Mouse (Mus musculus) thymus, postnatal 4 days (tissue): Measurements from ENCODE around the gene Arhgap27.
"Not testable (repeated sequence)": the region's sequence is repeated elsewhere in the genome, so short reads cannot be mapped to it uniquely, and the experiment has no call there.

Experiments
- DNase-seq: peaks from one replicate; pipeline ENCODE4 v3.0.0; 2021

The Arhgap27 gene

GRCm38 (mm10) chr11:103292152-103292889 lies 71.2 kb downstream of the Arhgap27 start:
- DNase-seq, result no peak

DNA sequence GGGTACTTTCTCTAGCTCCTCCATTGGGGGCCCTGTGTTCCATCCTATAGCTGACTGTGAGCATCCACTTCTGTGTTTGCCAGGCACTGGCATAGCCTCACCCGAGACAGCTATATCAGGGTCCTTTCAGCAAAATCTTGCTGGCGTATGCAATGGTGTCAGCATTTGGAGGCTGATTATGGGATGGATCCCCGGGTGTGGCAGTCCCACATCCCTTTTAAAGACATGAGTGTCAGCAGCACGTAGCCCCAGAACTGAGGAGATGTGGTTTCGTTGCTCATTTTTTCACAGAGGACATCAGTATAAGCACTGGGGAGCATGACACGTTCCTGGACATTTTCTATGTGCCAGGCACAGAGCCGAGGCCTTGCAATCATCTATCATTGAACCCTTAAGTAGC lies 72.7 kb downstream of the Arhgap27 start:
- not testable (repeated sequence) for DNase-seq

DNA sequence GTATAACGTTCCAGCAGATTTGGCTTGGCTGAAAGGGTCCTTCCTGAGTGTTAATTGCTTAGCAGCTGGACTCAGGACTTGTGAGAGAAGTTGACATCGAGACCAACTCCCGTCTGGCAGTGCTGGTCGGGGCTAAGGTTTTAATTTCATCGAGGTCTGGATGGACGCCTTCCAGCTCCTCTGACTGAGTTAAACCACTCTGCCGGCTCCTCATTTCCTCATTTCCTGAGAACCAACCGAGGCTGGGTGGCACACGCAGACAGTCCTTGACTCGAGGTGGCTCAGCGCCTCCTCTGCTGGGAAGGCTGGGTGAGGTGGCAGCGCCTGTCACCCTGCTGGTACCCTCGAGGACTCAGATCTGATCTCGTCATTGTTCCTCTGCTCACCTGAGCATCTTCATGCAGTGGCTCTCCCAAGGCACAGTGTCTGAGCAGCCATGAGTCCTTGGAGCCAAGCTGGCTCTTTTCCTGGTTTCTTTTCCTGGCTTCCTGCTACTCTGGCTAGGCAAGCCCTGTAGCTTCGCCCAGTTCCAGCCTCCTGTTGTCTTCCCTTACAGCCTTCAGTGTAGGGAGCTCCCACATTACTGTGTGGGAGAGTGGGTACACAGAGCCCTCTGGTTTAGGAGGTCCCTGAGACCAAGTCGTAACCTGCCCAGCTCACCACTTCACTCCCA lies 75.1 kb downstream of the Arhgap27 start:
- DNase-seq, result no peak

DNA sequence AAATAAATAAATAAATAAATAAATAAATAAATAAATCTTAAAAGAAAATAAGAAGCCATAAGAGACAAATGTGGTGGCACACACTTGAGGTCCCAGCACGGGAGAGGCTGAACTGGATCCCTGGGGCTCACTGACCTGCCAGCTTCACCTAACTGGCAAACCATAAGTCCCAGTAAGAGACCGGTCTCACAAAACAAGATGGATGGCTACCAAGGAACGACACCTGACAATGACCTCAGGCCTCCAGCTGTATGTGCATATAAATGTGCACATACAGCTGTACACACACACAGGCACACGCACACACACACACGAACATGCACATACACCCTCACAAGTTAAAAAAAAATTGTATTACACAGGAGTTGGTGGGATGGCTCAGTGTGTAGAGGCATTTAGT lies 76.6 kb downstream of the Arhgap27 start:
- no peak for DNase-seq

DNA sequence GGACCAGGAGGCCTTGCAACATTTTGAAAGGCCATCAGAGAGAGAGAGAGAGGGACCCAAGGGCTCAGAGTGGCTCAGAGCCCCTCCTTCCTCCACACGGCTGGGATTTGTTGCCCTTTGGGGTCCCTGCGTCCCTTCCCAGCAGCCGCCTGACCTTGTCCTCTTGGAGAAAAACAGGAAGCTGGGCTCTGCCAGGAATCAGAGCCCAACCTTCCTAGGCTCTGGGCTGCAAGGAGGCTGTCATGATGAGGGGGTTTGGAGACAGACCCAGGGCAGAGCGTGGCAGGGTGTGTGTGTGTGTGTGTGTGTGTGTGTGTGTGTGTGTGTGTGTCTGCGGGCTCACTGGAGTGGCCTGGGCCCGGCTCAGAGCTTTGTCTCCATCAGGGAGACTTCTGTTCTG lies 77.5 kb downstream of the Arhgap27 start:
- DNase-seq, result no peak

DNA sequence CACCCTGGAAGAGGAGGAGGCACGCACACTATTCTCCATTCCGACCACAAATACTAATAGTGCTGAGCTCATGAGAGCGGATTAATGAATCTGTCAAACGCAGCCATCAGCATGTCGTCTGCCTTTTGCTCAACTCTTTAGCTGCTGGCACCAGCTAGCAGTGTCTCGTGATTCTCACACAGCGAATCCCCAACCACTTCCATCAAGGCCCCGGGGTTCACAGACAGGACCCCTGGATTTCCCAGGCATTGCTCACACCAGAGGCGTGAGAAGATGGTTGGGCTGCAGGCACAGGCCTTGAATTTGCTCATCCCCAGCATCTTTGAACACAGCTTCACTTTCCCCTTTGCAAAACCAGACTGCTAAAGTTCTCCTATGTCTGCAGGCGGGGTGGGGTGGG lies 78.2 kb downstream of the Arhgap27 start:
- no peak for DNase-seq

DNA sequence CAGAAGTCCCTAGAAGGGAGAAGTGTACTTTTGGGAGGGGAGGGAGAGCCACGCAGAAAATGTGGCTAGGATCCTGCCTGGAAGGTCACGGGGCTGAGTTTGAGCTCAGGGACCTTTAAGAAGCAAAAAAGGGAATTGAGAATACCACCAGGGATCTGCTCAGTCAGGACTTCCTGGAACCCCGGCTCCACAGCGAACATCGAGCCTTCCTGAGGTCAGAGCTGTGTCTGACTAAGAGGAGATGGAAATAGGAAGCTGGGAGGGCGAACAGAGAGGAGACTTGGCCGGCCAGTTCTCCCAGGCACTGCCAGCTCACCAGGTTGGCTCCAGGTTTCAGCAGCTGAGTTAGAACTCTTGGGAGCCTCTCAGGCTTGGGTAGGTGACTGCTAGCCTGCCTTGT lies 81.7 kb downstream of the Arhgap27 start:
- DNase-seq, result no peak
